ENCODE assay signal across 8 mouse cellular contexts in genomic region chr13:46728411-46728810, GRCm38 (mm10). TPM values are rescaled to one million over a fixed set of nuclear protein-coding genes. Genes with fewer than 3 reads are reported as not detected.
DNase-seq lines count a peak whose midpoint lies in the region; ATAC-seq and TF ChIP-seq lines count a peak whose summit lies in the region.

No protein-coding gene starts in this region.

- H3K9me3 ChIP-seq in forebrain, embryonic 10.5 days, result no peaks in the 10 kb centered on the region
- H3K9me3 ChIP-seq in limb, embryonic 15.5 days, result no peaks in the 10 kb centered on the region

- WGBS in forebrain, embryonic 10.5 days, result 38% methylated on average over 5 of the region's 5 CpGs
- WGBS in limb, embryonic 15.5 days, result 22% methylated on average over 5 of the region's 5 CpGs

- H3K27ac ChIP-seq in gastrocnemius, adult 2 months, result peak overlapping the region; percentile 99
- H3K27ac ChIP-seq in forebrain, embryonic 10.5 days, result peak overlapping the region; percentile 97
- H3K27ac ChIP-seq in limb, embryonic 15.5 days, result peak overlapping the region; percentile 97

- no peak for ATAC-seq in limb, embryonic 15.5 days (ENCODE audit: insufficient number of reproducible peaks, low FRiP score, low TSS enrichment, low read depth)

- no peak for TF ChIP-seq CTCF in gastrocnemius, adult 2 months (IDR thresholded peaks at IDR 0.05)

- H3K4me3 ChIP-seq in gastrocnemius, adult 2 months, result peak overlapping the region; percentile 92
- peak overlapping the region; percentile 99 for H3K4me3 ChIP-seq in forebrain, embryonic 10.5 days
- peak overlapping the region; percentile 100 for H3K4me3 ChIP-seq in limb, embryonic 15.5 days

- 0 out of 2 replicates have a peak overlapping the region, but pooled peaks have one; percentile 20 for H3K9ac ChIP-seq in limb, embryonic 15.5 days

- no peaks in the 10 kb centered on the region for H3K36me3 ChIP-seq in forebrain, embryonic 10.5 days (replicated peaks)
- no peaks in the 10 kb centered on the region for H3K36me3 ChIP-seq in limb, embryonic 15.5 days

- peaks cover 26% of the 10 kb centered on the region for H3K4me1 ChIP-seq in forebrain, embryonic 10.5 days
- peaks cover 11% of the 10 kb centered on the region for H3K4me1 ChIP-seq in limb, embryonic 15.5 days

- no peak for DNase-seq in gastrocnemius, adult 2 months
- no peak for DNase-seq in gastrocnemius, postnatal 36 days
- peak; percentile 57 for DNase-seq in 416B (ENCODE audit: low read depth)
- DNase-seq in forebrain, embryonic 10.5 days (ENCODE audit: extremely low spot score, low spot score), result no peak
- no peak for DNase-seq in right cerebral cortex, postnatal 36 days (ENCODE audit: low spot score in 2 of 2)
- DNase-seq in urinary bladder, postnatal 10 days (ENCODE audit: low spot score), result no peak
- no peak for DNase-seq in cerebellum, adult 18-20 months

- H3K27me3 ChIP-seq in forebrain, embryonic 10.5 days (ENCODE audit: poor library complexity, severe bottlenecking), result no peaks in the 10 kb centered on the region
- no peaks in the 10 kb centered on the region for H3K27me3 ChIP-seq in limb, embryonic 15.5 days

- peak overlapping the region; percentile 70 for H3K4me2 ChIP-seq in limb, embryonic 15.5 days

- intact Hi-C loops in gastrocnemius, adult 2 months (cut with DNase I), result no loop called here
- intact Hi-C loops in gastrocnemius, postnatal 36 days (cut with DNase I), result no loop called here

RNA-seq across cellular contexts. Expression of gene Nup153, which starts 0.7 kb away (rescaled TPM):
- 10 to 100 TPM; 46.5 to 49.7 TPM for total RNA-seq in gastrocnemius, adult 2 months (2021)
- total RNA-seq in gastrocnemius, postnatal 36 days (2021), result 10 to 100 TPM; 40.1 to 43.8 TPM
- 35.7 and 37.5 TPM in 2 replicates for polyA plus RNA-seq in forebrain, embryonic 10.5 days (2016; fragmentation: Nextera tagmentation; extraction: Ambion mirVana)
- polyA plus RNA-seq in limb, embryonic 15.5 days (2015; fragmentation: Nextera tagmentation; extraction: Ambion mirVana), result 15.7 and 19.4 TPM in 2 replicates

RNA-seq across cellular contexts. Expression of gene Fam8a1, which starts 59.1 kb away (rescaled TPM):
- total RNA-seq in gastrocnemius, adult 2 months (2021), result 10 to 100 TPM; 29.7 to 34.3 TPM
- total RNA-seq in gastrocnemius, postnatal 36 days (2021), result 10 to 100 TPM; 22.4 to 25.4 TPM
- polyA plus RNA-seq in forebrain, embryonic 10.5 days (2016; fragmentation: Nextera tagmentation; extraction: Ambion mirVana), result 6.7 and 7.4 TPM in 2 replicates
- 10.6 and 13.6 TPM in 2 replicates for polyA plus RNA-seq in limb, embryonic 15.5 days (2015; fragmentation: Nextera tagmentation; extraction: Ambion mirVana)
